Mouse (Mus musculus) kidney, adult 18-20 months (tissue): ENCODE measurements around the gene Nkd2.

Source experiments
- DNase-seq: peaks from one replicate; pipeline ENCODE4 v3.0.0; 2021

The Nkd2 gene

DNA sequence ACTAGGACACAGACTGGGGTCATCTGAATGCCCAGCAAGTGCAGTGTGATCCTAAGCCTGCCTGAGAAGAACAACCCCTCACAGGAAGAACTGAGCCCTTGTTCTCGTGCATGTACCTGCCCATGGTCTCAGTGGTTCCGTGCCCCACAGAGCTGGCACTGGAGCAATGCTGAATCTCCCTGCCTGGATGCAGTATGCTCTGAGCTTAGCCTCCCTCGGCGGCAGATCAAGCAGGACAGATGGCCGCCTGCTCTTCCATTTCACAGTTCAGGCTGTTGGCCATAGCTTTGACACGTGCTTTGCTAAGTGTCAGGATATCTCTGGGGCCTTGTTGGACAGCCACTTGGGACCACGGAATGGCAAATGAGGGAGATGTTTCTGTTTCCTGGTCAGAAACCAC lies 33.2 kb downstream of the Nkd2 start:
- no peak for DNase-seq

DNA sequence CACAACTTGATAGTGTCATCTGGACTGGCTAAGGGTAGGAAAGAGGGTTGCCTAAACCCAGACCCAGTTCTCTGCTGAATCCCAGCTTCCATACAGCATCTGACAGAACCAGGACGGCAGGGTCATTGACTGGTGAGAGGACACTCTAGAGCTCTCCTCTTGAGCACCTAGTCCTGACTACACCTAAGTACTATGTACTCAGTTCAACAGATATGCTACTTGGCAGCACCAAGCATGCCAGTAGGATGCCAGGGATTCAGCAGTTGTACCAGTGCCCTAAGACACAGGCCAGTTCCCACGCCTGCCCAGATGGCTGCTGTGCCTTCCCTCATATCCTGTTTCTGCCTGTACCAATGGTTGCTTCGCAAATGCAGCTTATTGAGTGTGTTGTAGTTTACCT lies 34.5 kb downstream of the Nkd2 start:
- DNase-seq: no peak

DNA sequence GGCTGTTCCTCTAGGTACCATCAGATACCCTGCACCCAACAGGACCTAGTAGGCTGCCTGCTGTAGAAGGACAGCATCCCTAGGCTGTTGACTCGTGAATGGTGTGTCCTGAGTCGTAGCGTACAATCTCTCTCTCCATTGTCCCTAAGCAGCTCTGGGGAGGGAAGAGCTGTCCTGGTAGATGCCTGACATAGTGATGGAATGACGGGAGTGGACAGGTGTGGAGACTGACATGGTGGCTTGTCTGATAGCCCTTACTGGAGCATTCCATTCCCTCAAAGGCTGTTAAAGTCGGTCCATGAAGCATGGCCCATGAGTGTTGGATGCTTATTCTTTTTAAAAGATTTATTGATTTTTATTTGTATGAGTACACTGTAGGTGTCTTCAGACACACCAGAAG lies 42.5 kb downstream of the Nkd2 start:
- DNase-seq: no peak

DNA sequence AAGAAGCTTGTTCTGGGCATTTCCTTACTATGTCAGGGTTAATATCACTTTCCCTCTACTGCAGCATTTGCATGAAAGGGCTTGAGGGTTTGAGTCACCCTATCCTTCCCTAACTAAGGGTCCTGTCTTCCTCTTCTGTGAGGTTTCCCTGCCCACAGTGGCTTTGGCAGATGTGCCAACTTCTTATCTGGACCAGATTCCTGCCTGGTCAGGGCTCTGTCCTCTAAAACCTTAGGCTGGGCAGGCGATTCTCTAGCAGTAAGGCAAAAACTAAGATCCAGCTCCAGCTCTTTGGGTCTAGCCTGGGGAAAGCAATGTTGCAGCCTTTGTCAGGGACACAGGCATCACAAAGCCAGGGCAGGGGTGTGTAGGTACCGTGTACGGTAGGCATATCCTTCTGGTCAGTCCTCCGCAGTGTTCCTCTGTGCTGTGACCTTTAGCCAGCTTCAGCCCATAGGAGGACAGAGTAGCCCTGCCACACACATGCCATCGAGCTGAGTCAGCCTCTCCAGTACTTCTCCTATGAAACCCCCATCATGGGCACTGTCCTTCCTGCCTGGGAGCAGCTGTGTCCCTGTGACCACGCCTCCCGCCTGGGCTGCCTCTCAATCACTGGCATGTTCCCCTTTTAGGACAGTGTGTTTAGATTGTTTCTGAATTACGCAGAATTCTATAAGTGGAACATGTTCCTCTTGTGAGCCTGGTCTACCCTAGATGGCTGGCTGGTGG lies 43.8 kb downstream of the Nkd2 start:
- DNase-seq: no peak

DNA sequence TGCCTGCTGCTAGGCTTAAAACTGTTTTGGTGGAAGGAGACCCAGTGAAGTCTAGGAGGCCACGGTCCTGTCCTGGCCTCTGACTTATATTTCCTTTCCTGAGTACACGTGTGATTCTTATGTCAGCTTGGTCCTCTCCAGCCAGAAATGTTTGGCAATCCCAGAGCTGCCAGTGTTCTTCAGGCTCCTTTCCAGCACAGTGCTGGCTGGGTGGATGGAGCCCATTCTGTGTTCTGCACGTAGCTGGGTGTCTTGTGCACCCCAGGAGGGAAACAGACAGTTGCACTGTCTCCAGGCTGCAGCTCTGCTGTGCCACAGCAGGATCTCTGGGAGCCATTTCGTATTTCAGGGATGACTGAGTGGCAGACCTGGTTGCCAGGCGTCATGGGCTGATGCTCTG lies 48.3 kb downstream of the Nkd2 start:
- no peak for DNase-seq

DNA sequence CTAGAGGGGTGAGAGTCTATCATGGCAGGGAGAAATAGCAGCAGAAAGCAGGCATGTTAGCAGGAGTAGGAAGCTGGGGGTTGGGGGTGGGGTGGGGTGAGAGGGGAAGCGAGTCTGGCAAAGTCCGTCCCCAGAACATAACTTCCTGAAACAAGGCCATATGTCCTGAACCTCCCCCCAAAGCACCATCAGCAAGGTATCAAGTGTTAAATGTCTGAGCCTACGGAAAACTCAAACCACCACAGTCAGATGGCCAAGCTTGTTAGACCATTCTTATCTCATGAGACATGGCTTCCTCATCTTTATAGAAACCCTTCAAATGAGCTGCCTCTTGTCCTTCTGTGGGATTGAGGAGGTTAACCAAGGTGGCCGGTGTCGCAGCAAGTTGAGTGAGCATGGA lies 54.3 kb downstream of the Nkd2 start:
- DNase-seq: no peak

DNA sequence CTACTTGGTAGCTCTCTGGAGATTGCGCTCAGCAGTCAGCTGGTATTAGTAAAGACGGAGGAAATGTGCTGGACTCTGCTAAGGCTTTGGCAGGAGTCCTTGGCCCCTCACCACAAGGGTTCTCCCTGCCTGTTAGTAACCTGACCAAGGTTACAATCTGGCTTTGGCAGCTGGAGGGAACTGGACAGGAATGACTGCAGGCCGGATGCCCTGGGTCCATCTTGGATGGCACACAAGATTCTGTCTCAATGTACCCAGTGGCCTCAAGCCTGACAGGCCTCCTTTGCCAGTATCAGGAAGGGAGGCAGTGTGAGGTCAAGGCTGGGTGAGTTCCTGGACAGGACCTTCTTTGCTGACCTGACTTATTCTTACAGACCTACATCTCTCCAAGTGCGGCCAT lies 55.3 kb downstream of the Nkd2 start:
- no peak for DNase-seq

DNA sequence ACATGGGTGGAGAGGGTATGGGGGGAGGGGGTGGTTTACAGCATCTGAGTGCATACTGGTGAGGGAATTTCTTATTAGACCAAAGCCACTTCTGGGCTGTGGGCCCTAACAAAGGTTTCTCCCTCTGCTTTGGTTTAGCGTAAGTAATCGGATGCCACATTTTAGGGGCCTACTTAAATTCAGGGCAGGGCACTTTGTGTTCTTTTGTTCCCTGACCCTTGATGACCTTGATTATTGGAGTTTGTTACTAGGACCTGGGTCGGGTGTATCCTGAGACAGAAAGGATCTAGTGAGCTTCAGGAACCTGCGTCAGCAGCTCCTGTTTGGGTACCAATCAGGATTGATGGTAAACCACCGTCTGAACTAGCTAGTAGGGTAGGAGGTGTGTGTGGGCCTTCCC lies 64.9 kb downstream of the Nkd2 start:
- DNase-seq: no peak

DNA sequence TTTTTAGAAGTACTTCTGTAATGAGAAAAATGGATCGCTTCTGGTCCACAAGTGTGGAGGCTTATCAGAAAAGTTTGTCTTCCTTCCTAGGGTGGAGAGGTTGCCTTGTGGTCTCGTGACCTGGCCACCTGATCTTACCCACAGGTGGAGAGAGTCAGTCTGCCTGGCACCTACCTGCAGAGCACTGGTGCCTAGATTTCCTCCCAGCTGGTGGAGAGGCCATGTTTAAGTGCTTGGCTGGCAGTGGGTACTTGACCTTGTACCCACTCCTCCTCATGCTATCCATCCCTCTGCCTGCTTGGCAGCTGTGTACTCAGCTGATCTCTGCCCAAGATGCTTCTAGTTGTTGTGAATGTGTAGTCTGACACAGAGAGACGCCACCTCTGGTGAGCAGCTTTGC lies 69.9 kb downstream of the Nkd2 start:
- DNase-seq: no peak

DNA sequence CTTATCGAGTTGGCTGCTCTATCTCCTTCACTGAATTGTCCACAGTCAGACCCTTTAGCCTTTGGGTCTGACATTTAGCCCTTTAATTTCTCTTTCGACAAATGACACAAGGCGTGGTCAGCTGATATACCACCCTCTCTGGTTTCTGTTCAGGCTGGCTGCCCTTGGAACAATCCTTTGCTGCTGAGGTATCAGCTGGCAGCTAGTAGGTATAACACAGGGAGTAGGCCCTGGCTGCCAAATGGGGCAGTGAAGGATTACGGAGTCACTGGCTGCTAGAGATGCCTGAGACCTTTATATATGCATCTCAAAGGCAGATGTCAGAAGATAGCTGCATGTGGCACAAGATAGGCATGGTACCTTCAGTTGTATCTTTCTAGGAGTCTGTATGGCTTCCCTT lies 71.6 kb downstream of the Nkd2 start:
- no peak for DNase-seq

DNA sequence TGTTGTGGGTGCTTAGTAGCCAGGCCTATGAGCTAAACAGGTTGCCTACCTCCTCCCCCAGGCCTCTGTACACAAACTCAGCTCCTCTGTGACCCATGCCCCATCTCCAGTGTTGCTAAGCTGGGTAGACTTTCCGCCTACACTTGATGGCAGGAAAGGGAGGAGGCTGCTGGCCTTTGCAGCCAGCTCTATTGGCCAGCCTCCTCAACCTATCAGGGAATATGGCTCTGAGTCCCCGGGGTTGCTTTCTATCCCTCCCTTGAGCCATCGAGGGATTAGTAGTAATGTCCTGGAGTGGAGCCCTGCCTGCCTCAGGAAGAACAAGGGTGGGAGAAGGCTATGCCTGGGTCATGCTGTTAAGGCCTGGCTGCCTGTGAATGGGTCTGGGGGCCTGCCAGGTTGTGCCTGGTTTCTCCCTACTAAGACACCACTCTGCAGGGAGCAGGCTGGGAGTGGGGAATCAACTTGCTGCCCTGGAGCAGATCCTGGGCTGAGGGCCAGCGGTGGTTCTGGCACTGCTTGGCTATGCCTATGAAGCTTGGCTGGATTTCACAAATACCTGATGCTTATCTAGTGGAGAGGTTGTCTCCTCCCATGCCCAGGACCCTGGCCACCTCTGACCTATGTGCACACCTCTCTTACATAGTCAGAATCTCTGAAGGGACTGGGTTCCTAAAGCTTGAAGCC lies 73.8 kb downstream of the Nkd2 start:
- DNase-seq: peak; percentile 87

DNA sequence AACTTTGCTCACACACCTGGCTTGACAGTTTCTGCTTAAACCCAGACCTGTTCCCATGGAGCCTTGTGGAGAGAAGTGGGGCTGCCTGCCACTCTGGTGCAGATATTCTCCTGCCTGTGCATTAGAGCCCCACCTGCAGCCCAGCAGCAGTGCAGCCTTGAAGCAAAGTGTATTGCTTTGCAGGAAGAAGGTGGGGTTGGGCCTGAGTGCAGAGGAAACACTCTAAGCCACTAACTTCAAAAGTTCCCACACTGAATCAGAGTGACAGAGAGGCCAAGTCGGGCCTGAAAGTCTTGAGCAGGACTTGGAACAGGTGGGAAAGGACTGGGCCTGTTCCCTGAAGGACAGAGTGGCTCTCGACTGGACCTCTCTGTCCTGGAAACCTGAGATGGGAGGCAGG lies 74.8 kb downstream of the Nkd2 start:
- no peak for DNase-seq

DNA sequence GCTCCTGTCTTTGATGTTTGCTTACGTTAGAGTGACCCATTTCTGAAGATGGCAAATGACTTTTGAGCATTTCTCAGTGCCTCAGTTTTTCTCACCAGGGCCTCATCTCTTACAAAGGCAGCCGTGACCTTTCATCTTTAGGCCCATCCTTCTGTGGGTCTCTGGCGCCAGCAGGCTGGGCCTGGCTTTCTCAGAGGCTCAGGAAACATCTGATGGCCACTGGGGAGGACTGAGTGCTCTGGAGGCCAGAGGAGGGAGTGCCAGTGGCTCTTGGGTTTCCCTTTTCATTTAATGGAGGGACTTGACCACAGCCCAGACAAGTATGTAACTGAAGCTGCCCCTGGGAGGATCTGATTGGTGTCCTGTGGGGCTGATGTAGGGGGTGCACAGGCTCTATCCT lies 76.3 kb downstream of the Nkd2 start:
- DNase-seq: no peak

DNA sequence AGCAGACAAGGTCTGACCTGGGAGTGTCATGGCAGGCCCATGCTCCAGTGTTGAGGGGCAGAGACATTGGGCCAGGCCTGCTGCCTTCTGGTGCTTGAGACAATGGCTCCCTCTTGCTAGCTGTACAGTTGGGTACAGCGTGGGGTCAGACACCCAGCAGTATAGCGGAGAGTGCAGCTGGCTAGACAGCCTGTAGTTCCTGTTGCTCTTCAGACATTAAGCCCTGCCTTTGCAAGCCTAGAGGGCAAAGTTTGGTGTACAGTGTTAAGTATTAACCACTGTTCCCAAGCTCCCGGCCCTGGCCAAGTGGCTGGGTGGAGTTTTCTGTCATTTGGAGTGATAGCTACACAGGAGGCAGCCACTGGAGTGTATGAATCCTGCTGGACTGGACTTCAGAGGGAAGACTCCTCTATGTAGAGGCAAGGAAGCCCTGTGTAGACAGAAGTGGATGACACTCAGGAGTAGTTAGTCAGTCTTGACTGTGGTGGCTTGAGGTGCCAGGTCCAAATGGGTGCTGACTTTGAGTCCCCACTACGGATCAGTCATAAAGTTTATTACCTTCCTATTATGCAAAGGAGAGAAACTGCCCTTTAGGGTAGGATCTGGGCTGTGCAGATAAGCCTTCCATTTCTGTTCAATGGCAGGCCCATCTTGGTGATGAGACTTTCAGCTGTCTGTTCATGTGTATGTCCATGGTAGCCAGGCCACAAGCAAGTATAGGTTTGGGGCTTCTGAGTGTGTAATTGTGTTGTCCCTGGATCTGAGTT lies 77.3 kb downstream of the Nkd2 start:
- DNase-seq: peak; percentile 75
